Comparison of ENCODE assay signal across 10 mouse cellular contexts in genomic region chr7:65714304-65714703, GRCm38 (mm10). TPM values are rescaled to one million over a fixed set of nuclear protein-coding genes. Genes with fewer than 3 reads are reported as not detected.
DNase-seq lines count a peak whose midpoint lies in the region; ATAC-seq lines count a peak whose summit lies in the region.
"Had no signal": no experiment of that assay in that cellular context is flagged by ENCODE, and none has a peak within 500 bp of the region (broad histone marks: within the 10 kb centered on the region; RNA-seq: fewer than 3 reads in every experiment).

No protein-coding gene starts in this region.

- peak; percentile 40; the same call in 1 of the 2 replicates for ATAC-seq in megakaryocyte, adult 5-6 weeks (ENCODE audit: poor library complexity, severe bottlenecking)

- DNase-seq in adrenal gland, postnatal 36 days = peak; percentile 2 to 10
- no peak for DNase-seq in adrenal gland, postnatal 25 days
- peak; percentile 79 for DNase-seq in A20 (ENCODE audit: low read depth, low spot score)
- peak; percentile 72 for DNase-seq in NIH3T3 (ENCODE audit: low read depth)
- DNase-seq in layer of hippocampus, postnatal 36 days = no peak
- DNase-seq in retina, postnatal 1 day = no peak
- DNase-seq: cerebellum, adult 2 months; right cerebral cortex, postnatal 4 days; thymus, postnatal 25 days had no signal

RNA-seq across cellular contexts. Expression of gene Tm2d3, which starts 23.3 kb away (rescaled TPM):
- total RNA-seq in adrenal gland, postnatal 36 days (2021) = 10 to 100 TPM; 59.4 to 60.7 TPM
- 54.2 and 59.3 TPM in 2 replicates for total RNA-seq in adrenal gland, postnatal 25 days (2021)
- total RNA-seq in megakaryocyte, adult 5-6 weeks (2015) = 27.7 and 29.5 TPM in 2 replicates
- 43.5 and 44.2 TPM in 2 replicates for total RNA-seq in megakaryocyte, adult 5-6 weeks (2017)
- total RNA-seq in layer of hippocampus, postnatal 36 days (2021) = 10 to 100 TPM; 45.2 to 51.5 TPM

Comparison
In these comparisons a context has a peak if more than half of its experiments do, and no peak if none do; other contexts are left out.
1. DNase-seq: peak in adrenal gland, postnatal 36 days (2 of 2), A20 (single experiment) and NIH3T3 (single experiment); none in adrenal gland, postnatal 25 days (single experiment), layer of hippocampus, postnatal 36 days (0 of 2) and retina, postnatal 1 day (single experiment).